Mouse (Mus musculus) brain, adult 2 months (tissue): ENCODE results near the gene Gm20458.

Experiments
- DNase-seq: peaks from one replicate; pipeline ENCODE4 v3.0.0; 2011; ENCODE audit warnings: low read depth, low spot score

Gene Gm20458

GRCm38 (mm10) chr2:164453047-164453757, 7.6 kb upstream of the Gm20458 start:
- no peak for DNase-seq

- DNase-seq: no peak
Observed at GRCm38 (mm10) chr2:164453887-164454500, 6.8 kb upstream of the Gm20458 start.

- peak; percentile 90 for DNase-seq
Observed at GRCm38 (mm10) chr2:164454846-164455245, 5.9 kb upstream of the Gm20458 start.

- no peak for DNase-seq
Observed at GRCm38 (mm10) chr2:164455421-164456190, 5.2 kb upstream of the Gm20458 start.

- no peak for DNase-seq
Observed at GRCm38 (mm10) chr2:164456413-164456812, 4.4 kb upstream of the Gm20458 start.

GRCm38 (mm10) chr2:164456864-164457300, 3.9 kb upstream of the Gm20458 start, which contains the start of gene Sys1:
Gene Sys1, plus strand, starts transcription at chr2:164456964.
- peak; percentile 78 for DNase-seq

GRCm38 (mm10) chr2:164457942-164458341, 2.8 kb upstream of the Gm20458 start:
- no peak for DNase-seq

GRCm38 (mm10) chr2:164458535-164458934, 2.2 kb upstream of the Gm20458 start:
- no peak for DNase-seq

- DNase-seq: no peak
Observed at GRCm38 (mm10) chr2:164465161-164465560, 4.4 kb downstream of the Gm20458 start.

GRCm38 (mm10) chr2:164466787-164467186, 6.0 kb downstream of the Gm20458 start:
- no peak for DNase-seq

- DNase-seq: peak; percentile 81
Observed at GRCm38 (mm10) chr2:164470254-164470653, 9.5 kb downstream of the Gm20458 start.

- DNase-seq: no peak
Observed at GRCm38 (mm10) chr2:164473624-164474023, 12.9 kb downstream of the Gm20458 start, which contains the start of gene Trp53tg5. Gene Trp53tg5, minus strand, starts transcription at chr2:164473724.

- DNase-seq: peak; percentile 56
Observed at GRCm38 (mm10) chr2:164485681-164486257, 25.0 kb downstream of the Gm20458 start, which contains the start of gene Dbndd2. Gene Dbndd2, plus strand, starts transcription at chr2:164486106.

GRCm38 (mm10) chr2:164486258-164487114, 25.7 kb downstream of the Gm20458 start:
- peak; percentile 95 for DNase-seq

GRCm38 (mm10) chr2:164487115-164487527, 26.4 kb downstream of the Gm20458 start:
- no peak for DNase-seq

GRCm38 (mm10) chr2:164487812-164488211, 27.0 kb downstream of the Gm20458 start:
- peak; percentile 96 for DNase-seq

GRCm38 (mm10) chr2:164494126-164494525, 33.4 kb downstream of the Gm20458 start:
- DNase-seq: peak; percentile 59

GRCm38 (mm10) chr2:164496331-164496730, 35.6 kb downstream of the Gm20458 start:
- no peak for DNase-seq

GRCm38 (mm10) chr2:164496847-164497690, 36.3 kb downstream of the Gm20458 start, which contains the start of gene Pigt:
Gene Pigt, plus strand, starts transcription at chr2:164497520.
- DNase-seq: peak; percentile 95
